Comparison of ENCODE assay signal across 46 mouse cellular contexts in genomic region chr8:109992951-109993350, GRCm38 (mm10). TPM values are rescaled to one million over a fixed set of nuclear protein-coding genes. Genes with fewer than 3 reads are reported as not detected.
"Had no signal": no experiment of that assay in that cellular context is flagged by ENCODE, and none has a peak within 500 bp of the region (broad histone marks: within the 10 kb centered on the region; RNA-seq: fewer than 3 reads in every experiment).

No protein-coding gene starts in this region.

- H3K9me3 ChIP-seq: heart, embryonic 10.5 days; heart, embryonic 12.5 days; heart, embryonic 13.5 days; heart, embryonic 15.5 days; hindbrain, embryonic 10.5 days; hindbrain, embryonic 12.5 days; hindbrain, embryonic 13.5 days; hindbrain, embryonic 15.5 days; intestine, embryonic 15.5 days; kidney, embryonic 15.5 days had no signal

- H3K4me1 ChIP-seq: heart, embryonic 10.5 days; heart, embryonic 12.5 days; heart, embryonic 13.5 days; heart, embryonic 15.5 days; hindbrain, embryonic 10.5 days; hindbrain, embryonic 12.5 days; hindbrain, embryonic 13.5 days; hindbrain, embryonic 15.5 days; intestine, embryonic 15.5 days; kidney, embryonic 15.5 days had no signal

- DNase-seq: heart, postnatal 10 days; heart, postnatal 14 days; heart, postnatal 36 days; heart, postnatal 4 days; kidney, adult 11 months; kidney, adult 18-20 months; kidney, adult 2 months; kidney, adult 8-10 months; kidney, adult 9 months; kidney, postnatal 10 days; kidney, postnatal 14 days; kidney, postnatal 25 days; kidney, postnatal 36 days; kidney, postnatal 4 days; layer of hippocampus, adult 9-11 months; layer of hippocampus, postnatal 36 days had no signal

- H3K9ac ChIP-seq: heart, embryonic 12.5 days; heart, embryonic 13.5 days; heart, embryonic 15.5 days; hindbrain, embryonic 12.5 days; hindbrain, embryonic 13.5 days; hindbrain, embryonic 14.5 days; hindbrain, embryonic 15.5 days; intestine, embryonic 15.5 days; kidney, embryonic 15.5 days had no signal

- H3K27me3 ChIP-seq: heart, embryonic 13.5 days; heart, embryonic 15.5 days; hindbrain, embryonic 12.5 days; hindbrain, embryonic 13.5 days; hindbrain, embryonic 15.5 days; intestine, embryonic 15.5 days had no signal

- H3K36me3 ChIP-seq: heart, embryonic 10.5 days; heart, embryonic 12.5 days; heart, embryonic 13.5 days; heart, embryonic 15.5 days; hindbrain, embryonic 10.5 days; hindbrain, embryonic 12.5 days; hindbrain, embryonic 13.5 days; hindbrain, embryonic 15.5 days; intestine, embryonic 15.5 days; kidney, embryonic 15.5 days had no signal

- ATAC-seq: hindbrain, embryonic 16.5 days; hindbrain, postnatal 0 days; inflammation-experienced regulatory T-cells, adult 6 months; intestine, embryonic 15.5 days; intestine, embryonic 16.5 days; intestine, postnatal 0 days had no signal

- H3K27ac ChIP-seq: heart, embryonic 10.5 days; heart, embryonic 13.5 days; heart, embryonic 15.5 days; hindbrain, embryonic 10.5 days; hindbrain, embryonic 12.5 days; hindbrain, embryonic 13.5 days; hindbrain, embryonic 14.5 days; hindbrain, embryonic 15.5 days; hindbrain, postnatal 0 days; intestine, embryonic 15.5 days; kidney, embryonic 15.5 days; kidney, postnatal 0 days; layer of hippocampus, adult 2 months had no signal

- H3K4me2 ChIP-seq: heart, embryonic 11.5 days; heart, embryonic 12.5 days; heart, embryonic 13.5 days; heart, embryonic 15.5 days; hindbrain, embryonic 12.5 days; hindbrain, embryonic 13.5 days; hindbrain, embryonic 14.5 days; hindbrain, embryonic 15.5 days; intestine, embryonic 15.5 days; kidney, embryonic 15.5 days had no signal

- H3K4me3 ChIP-seq: heart, embryonic 10.5 days; heart, embryonic 12.5 days; heart, embryonic 13.5 days; heart, embryonic 15.5 days; hindbrain, embryonic 10.5 days; hindbrain, embryonic 12.5 days; hindbrain, embryonic 13.5 days; hindbrain, embryonic 15.5 days; intestine, embryonic 15.5 days; kidney, embryonic 15.5 days; layer of hippocampus, adult 2 months had no signal

RNA-seq across cellular contexts. Expression of gene Tat, which starts 2.7 kb away (rescaled TPM):
- total RNA-seq: hematopoietic stem cell, adult 5-6 weeks; hindbrain, postnatal 0 days; layer of hippocampus, adult 2 months; layer of hippocampus, adult 8-10 months; layer of hippocampus, postnatal 10 days; layer of hippocampus, postnatal 14 days; layer of hippocampus, postnatal 25 days had no signal
- polyA plus RNA-seq: heart, embryonic 10.5 days; heart, embryonic 11.5 days; heart, embryonic 14.5 days; hindbrain, embryonic 10.5 days; hindbrain, embryonic 11.5 days; hindbrain, embryonic 12.5 days; hindbrain, embryonic 13.5 days; hindbrain, embryonic 14.5 days; hindbrain, embryonic 15.5 days; hindbrain, embryonic 16.5 days; hindbrain, postnatal 0 days; inflammation-experienced regulatory T-cells, adult 6 months; intestine, embryonic 14.5 days; intestine, embryonic 15.5 days; intestine, embryonic 16.5 days; kidney, adult 2 months; kidney, embryonic 14.5 days; kidney, embryonic 15.5 days; kidney, embryonic 16.5 days; kidney, postnatal 0 days had no signal

RNA-seq across cellular contexts. Expression of gene Marveld3, which starts 30.9 kb away (rescaled TPM):
- total RNA-seq: hematopoietic stem cell, adult 5-6 weeks; layer of hippocampus, postnatal 10 days; layer of hippocampus, postnatal 25 days; layer of hippocampus, postnatal 36 days had no signal
- polyA plus RNA-seq: heart, embryonic 11.5 days; inflammation-experienced regulatory T-cells, adult 6 months had no signal

RNA-seq across cellular contexts. Expression of gene Chst4, which starts 46.6 kb away (rescaled TPM):
- total RNA-seq: hematopoietic stem cell, adult 5-6 weeks; hindbrain, postnatal 0 days; layer of hippocampus, adult 18-20 months; layer of hippocampus, adult 2 months; layer of hippocampus, postnatal 10 days; layer of hippocampus, postnatal 14 days; layer of hippocampus, postnatal 25 days had no signal
- polyA plus RNA-seq: hindbrain, embryonic 10.5 days; hindbrain, embryonic 11.5 days; hindbrain, embryonic 12.5 days; hindbrain, embryonic 13.5 days; hindbrain, embryonic 14.5 days; hindbrain, embryonic 15.5 days; hindbrain, embryonic 16.5 days; hindbrain, postnatal 0 days; inflammation-experienced regulatory T-cells, adult 6 months; kidney, embryonic 14.5 days had no signal
